Mouse (Mus musculus): Measurements from ENCODE around the gene Ugt1a7c. TPM values are rescaled to one million over a fixed set of nuclear protein-coding genes. Genes with fewer than 3 reads are reported as not detected.
"Not testable (repeated sequence)": the region's sequence is repeated elsewhere in the genome, so short reads cannot be mapped to it uniquely, and the experiment has no call there.

Ugt1a7c gene
- polyA plus RNA-seq, 1 experiment from 2014 or later = 0.80 TPM

- no peak for ATAC-seq (ENCODE audit: low FRiP score)
- H3K4me1 ChIP-seq = no peaks in the 10 kb centered on the region
- H3K36me3 ChIP-seq = no peaks in the 10 kb centered on the region
- no peaks in the 10 kb centered on the region for H3K27me3 ChIP-seq
- H3K9ac ChIP-seq = no peak overlapping the region
- H3K4me2 ChIP-seq (replicated peaks) = no peak overlapping the region
- no peak overlapping the region for H3K4me3 ChIP-seq
- H3K27ac ChIP-seq = no peak overlapping the region
- peaks cover 27% of the 10 kb centered on the region for H3K9me3 ChIP-seq (replicated peaks)
These were observed 125.5 kb downstream of the Ugt1a7c start for GRCm38 (mm10) chr1:88220336-88220735.

DNA sequence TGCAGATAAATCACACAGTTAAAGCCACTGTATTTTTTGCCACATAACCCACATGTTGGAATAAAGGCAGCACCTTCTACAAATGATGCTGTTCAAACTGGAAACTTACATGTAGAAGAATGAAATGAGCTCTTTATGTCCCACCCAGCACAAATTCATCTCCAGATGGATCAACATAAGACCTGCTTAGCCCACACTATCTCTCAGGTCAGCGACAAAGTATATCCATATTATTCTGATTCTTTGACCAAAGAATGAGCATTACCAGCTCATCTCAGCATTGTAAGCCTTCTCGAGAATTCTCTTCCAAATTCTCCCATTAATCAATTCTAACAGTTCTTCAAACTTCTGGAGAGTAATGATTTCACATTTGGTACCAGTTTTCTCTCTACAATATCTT, 127.4 kb downstream of the Ugt1a7c start:
- no peaks in the 10 kb centered on the region for H3K4me1 ChIP-seq
- H3K27ac ChIP-seq = no peak overlapping the region
- 54% methylated on average over 2 of the region's 2 CpGs for WGBS
- H3K9me3 ChIP-seq (replicated peaks) = peaks cover 29% of the 10 kb centered on the region
- H3K36me3 ChIP-seq = no peaks in the 10 kb centered on the region
- ATAC-seq (ENCODE audit: low FRiP score) = no peak
- H3K9ac ChIP-seq = no peak overlapping the region
- no peak overlapping the region for H3K4me3 ChIP-seq
- no peaks in the 10 kb centered on the region for H3K27me3 ChIP-seq
- H3K4me2 ChIP-seq (replicated peaks) = no peak overlapping the region

- not testable (repeated sequence) for H3K9ac ChIP-seq; ATAC-seq (ENCODE audit: low FRiP score); H3K27ac ChIP-seq; H3K36me3 ChIP-seq; H3K4me1 ChIP-seq; H3K4me3 ChIP-seq; H3K4me2 ChIP-seq (replicated peaks); H3K27me3 ChIP-seq
- peaks cover 32% of the 10 kb centered on the region for H3K9me3 ChIP-seq (replicated peaks)
These were observed 128.2 kb downstream of the Ugt1a7c start for GRCm38 (mm10) chr1:88223011-88223515.

GRCm38 (mm10) chr1:88223591-88223990, 128.7 kb downstream of the Ugt1a7c start:
- Histone ChIP-seq H3K9me3 (replicated peaks) (peaks cover 37% of the 10 kb centered on the region), H3K27ac (no peak overlapping the region), H3K27me3 (no peaks in the 10 kb centered on the region), H3K36me3 (no peaks in the 10 kb centered on the region), H3K4me3 (no peak overlapping the region), H3K4me2 (replicated peaks) (no peak overlapping the region), H3K4me1 (no peaks in the 10 kb centered on the region), H3K9ac (no peak overlapping the region)
- ATAC-seq (ENCODE audit: low FRiP score) = no peak
- 60% methylated on average over 1 of the region's 1 CpGs for WGBS

- no peak overlapping the region for H3K4me3 ChIP-seq
- no peaks in the 10 kb centered on the region for H3K4me1 ChIP-seq
- ATAC-seq (ENCODE audit: low FRiP score) = no peak
- peaks cover 43% of the 10 kb centered on the region for H3K9me3 ChIP-seq (replicated peaks)
- H3K27me3 ChIP-seq = no peaks in the 10 kb centered on the region
- H3K4me2 ChIP-seq (replicated peaks) = no peak overlapping the region
- no peak overlapping the region for H3K9ac ChIP-seq
- no peaks in the 10 kb centered on the region for H3K36me3 ChIP-seq
- no peak overlapping the region for H3K27ac ChIP-seq
- WGBS = 67% methylated on average over 2 of the region's 2 CpGs
These were observed 129.3 kb downstream of the Ugt1a7c start for GRCm38 (mm10) chr1:88224029-88224776.

- H3K9me3 ChIP-seq (replicated peaks) = peaks cover 54% of the 10 kb centered on the region
- H3K4me3 ChIP-seq; H3K4me2 ChIP-seq (replicated peaks); H3K4me1 ChIP-seq; H3K9ac ChIP-seq; H3K27ac ChIP-seq; ATAC-seq (ENCODE audit: low FRiP score); H3K27me3 ChIP-seq; H3K36me3 ChIP-seq: not testable (repeated sequence)
- 41% methylated on average over 2 of the region's 2 CpGs for WGBS
These were observed 130.4 kb downstream of the Ugt1a7c start for GRCm38 (mm10) chr1:88225301-88225700.

GRCm38 (mm10) chr1:88225741-88226140, 130.9 kb downstream of the Ugt1a7c start:
- ATAC-seq (ENCODE audit: low FRiP score) = no peak
- Histone ChIP-seq H3K27me3 (no peaks in the 10 kb centered on the region), H3K4me2 (replicated peaks) (no peak overlapping the region), H3K4me3 (no peak overlapping the region), H3K36me3 (no peaks in the 10 kb centered on the region), H3K27ac (no peak overlapping the region), H3K4me1 (no peaks in the 10 kb centered on the region), H3K9ac (no peak overlapping the region), H3K9me3 (replicated peaks) (peaks cover 59% of the 10 kb centered on the region)

DNA sequence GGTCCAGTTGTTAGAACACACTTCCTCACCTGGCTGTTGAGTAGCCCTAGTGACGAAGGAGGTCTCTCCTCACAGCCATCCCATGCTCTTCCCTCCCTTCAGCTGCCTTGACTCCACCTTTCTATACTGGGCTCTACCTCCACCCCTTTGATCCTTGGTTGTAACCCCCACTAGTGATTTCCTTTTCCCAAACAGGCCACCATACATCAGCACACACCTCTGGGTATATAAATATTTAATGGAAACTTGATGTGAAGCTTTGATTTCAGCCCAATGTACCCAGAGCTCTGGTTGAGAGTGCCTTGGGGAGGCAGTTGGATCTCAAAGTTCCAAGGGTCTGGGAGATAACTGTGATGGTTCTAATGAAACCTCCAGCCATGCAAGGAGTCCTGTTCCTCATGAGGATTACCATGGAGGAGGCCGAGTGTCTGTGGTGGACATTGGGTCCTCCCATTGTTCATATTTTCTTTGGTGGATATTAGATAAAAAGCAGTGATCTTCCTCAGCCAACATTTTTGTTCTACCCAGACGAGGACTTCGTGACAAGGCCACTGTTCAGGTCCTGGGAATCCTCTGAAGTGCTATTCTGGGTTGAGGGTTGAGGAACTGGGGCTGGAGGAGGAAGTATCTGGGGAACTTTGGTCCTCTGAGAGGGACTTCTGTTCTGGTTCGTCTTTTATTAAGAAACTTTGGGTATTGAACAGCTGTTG, 132.0 kb downstream of the Ugt1a7c start, which contains the start of gene Mroh2a:
TSS of gene Mroh2a (plus strand) at position 317 of the 710 bp plus-strand sequence.
- Histone ChIP-seq H3K9me3 (replicated peaks) (peaks cover 70% of the 10 kb centered on the region), H3K4me1 (no peaks in the 10 kb centered on the region), H3K4me2 (replicated peaks) (no peak within 1 kb of the TSS), H3K27ac (no peak within 1 kb of the TSS), H3K36me3 (no peaks in the 10 kb centered on the region), H3K9ac (no peak within 1 kb of the TSS), H3K27me3 (no peaks in the 10 kb centered on the region), H3K4me3 (no peak within 1 kb of the TSS)
- ATAC-seq (ENCODE audit: low FRiP score) = no peak
- 53% methylated on average over 5 of the region's 5 CpGs for WGBS

GRCm38 (mm10) chr1:88227482-88227881, 132.6 kb downstream of the Ugt1a7c start:
- no peaks in the 10 kb centered on the region for H3K4me1 ChIP-seq
- no peak overlapping the region for H3K27ac ChIP-seq
- H3K9me3 ChIP-seq (replicated peaks) = peaks cover 72% of the 10 kb centered on the region
- H3K36me3 ChIP-seq = no peaks in the 10 kb centered on the region
- no peaks in the 10 kb centered on the region for H3K27me3 ChIP-seq
- ATAC-seq (ENCODE audit: low FRiP score) = no peak
- no peak overlapping the region for H3K4me2 ChIP-seq (replicated peaks)
- WGBS = 58% methylated on average over 2 of the region's 2 CpGs
- H3K4me3 ChIP-seq = no peak overlapping the region
- H3K9ac ChIP-seq = no peak overlapping the region

GRCm38 (mm10) chr1:88228121-88228520, 133.3 kb downstream of the Ugt1a7c start:
- H3K27me3 ChIP-seq = no peaks in the 10 kb centered on the region
- no peak for ATAC-seq (ENCODE audit: low FRiP score)
- no peak overlapping the region for H3K9ac ChIP-seq
- H3K9me3 ChIP-seq (replicated peaks) = peaks cover 79% of the 10 kb centered on the region
- no peak overlapping the region for H3K4me3 ChIP-seq
- no peak overlapping the region for H3K4me2 ChIP-seq (replicated peaks)
- WGBS = 70% methylated on average over 7 of the region's 7 CpGs
- no peaks in the 10 kb centered on the region for H3K4me1 ChIP-seq
- no peaks in the 10 kb centered on the region for H3K36me3 ChIP-seq
- no peak overlapping the region for H3K27ac ChIP-seq

DNA sequence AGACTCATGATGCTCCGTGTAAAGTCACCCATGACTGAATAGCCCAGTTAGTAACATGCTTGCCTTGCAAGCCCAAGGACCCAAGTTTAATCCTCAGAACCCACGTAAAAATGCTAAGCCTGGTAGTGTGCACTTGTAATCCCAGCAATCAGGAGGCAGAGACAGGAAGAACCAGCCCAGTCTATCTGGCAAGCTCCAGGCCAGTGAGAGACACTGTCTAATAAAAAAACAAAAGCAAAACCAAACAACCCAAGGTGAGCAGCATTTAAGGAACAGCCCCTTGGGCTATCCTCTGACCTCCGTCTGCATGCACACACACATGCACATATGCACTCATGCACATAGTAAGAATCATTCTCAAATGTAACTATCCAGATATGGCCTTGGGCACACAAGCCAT, 134.7 kb downstream of the Ugt1a7c start:
- WGBS = 79% methylated on average over 3 of the region's 3 CpGs
- Histone ChIP-seq H3K9me3 (replicated peaks) (peaks cover 93% of the 10 kb centered on the region), H3K27ac (no peak overlapping the region), H3K9ac (no peak overlapping the region), H3K36me3 (no peaks in the 10 kb centered on the region), H3K4me2 (replicated peaks) (no peak overlapping the region), H3K4me3 (no peak overlapping the region), H3K27me3 (no peaks in the 10 kb centered on the region), H3K4me1 (no peaks in the 10 kb centered on the region)
- no peak for ATAC-seq (ENCODE audit: low FRiP score)

DNA sequence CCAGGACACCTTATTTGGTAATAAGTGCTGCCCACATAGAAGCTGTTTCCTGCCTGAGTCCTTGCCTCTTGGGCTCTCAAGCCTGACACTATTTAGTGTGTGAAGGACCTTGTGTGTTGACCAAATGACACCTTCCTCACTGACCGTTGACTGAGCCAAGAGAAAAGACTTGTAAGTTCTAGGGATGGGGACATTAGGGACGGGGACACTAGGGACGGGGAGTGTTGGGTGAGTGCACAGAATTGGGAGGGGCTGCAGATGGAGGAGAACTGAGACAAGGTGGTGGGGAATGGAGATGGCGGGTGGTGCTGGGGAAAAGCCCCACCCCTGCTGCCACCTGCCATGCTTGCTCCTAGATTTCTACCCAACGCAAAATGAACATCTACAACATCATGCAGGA, 135.1 kb downstream of the Ugt1a7c start:
- Histone ChIP-seq H3K4me1 (no peaks in the 10 kb centered on the region), H3K9ac (no peak overlapping the region), H3K36me3 (no peaks in the 10 kb centered on the region), H3K4me3 (no peak overlapping the region), H3K4me2 (replicated peaks) (no peak overlapping the region), H3K27ac (no peak overlapping the region), H3K27me3 (no peaks in the 10 kb centered on the region), H3K9me3 (replicated peaks) (peaks cover 97% of the 10 kb centered on the region)
- no peak for ATAC-seq (ENCODE audit: low FRiP score)
- WGBS = 83% methylated on average over 5 of the region's 5 CpGs

DNA sequence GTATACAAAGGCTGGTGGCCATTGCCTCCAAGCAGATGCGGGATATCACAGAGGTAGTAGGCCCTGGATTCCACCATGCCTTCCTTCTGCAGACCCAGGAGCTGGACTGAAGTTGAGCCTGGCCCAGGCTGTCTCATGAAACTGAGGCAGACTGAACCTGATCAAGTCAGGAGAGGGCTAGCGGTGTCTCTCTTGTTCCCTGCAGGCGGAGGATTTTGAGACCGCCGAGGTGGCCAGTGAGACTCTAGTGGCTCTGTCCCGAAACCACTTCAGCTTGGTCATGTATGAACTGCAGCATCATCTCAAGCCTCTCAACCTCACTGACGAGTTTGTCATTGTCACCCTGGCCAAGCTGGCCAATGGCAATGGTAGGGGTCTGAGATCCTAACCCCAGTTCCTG, 135.6 kb downstream of the Ugt1a7c start:
- Histone ChIP-seq H3K36me3 (no peaks in the 10 kb centered on the region), H3K4me3 (no peak overlapping the region), H3K4me1 (no peaks in the 10 kb centered on the region), H3K4me2 (replicated peaks) (no peak overlapping the region), H3K27ac (no peak overlapping the region), H3K9ac (no peak overlapping the region), H3K9me3 (replicated peaks) (peaks cover 100% of the 10 kb centered on the region), H3K27me3 (no peaks in the 10 kb centered on the region)
- 75% methylated on average over 7 of the region's 7 CpGs for WGBS
- no peak for ATAC-seq (ENCODE audit: low FRiP score)
